Mouse (Mus musculus) MN1 (cell line): Measurements from ENCODE around the gene Rufy1.
"Not testable (repeated sequence)": the region's sequence is repeated elsewhere in the genome, so short reads cannot be mapped to it uniquely, and the experiment has no call there.

Experiments used
- DNase-seq: peaks from one replicate; pipeline ENCODE4 v3.0.0-alpha.2; 2016; ENCODE audit warnings: low spot score

The Rufy1 gene

DNA sequence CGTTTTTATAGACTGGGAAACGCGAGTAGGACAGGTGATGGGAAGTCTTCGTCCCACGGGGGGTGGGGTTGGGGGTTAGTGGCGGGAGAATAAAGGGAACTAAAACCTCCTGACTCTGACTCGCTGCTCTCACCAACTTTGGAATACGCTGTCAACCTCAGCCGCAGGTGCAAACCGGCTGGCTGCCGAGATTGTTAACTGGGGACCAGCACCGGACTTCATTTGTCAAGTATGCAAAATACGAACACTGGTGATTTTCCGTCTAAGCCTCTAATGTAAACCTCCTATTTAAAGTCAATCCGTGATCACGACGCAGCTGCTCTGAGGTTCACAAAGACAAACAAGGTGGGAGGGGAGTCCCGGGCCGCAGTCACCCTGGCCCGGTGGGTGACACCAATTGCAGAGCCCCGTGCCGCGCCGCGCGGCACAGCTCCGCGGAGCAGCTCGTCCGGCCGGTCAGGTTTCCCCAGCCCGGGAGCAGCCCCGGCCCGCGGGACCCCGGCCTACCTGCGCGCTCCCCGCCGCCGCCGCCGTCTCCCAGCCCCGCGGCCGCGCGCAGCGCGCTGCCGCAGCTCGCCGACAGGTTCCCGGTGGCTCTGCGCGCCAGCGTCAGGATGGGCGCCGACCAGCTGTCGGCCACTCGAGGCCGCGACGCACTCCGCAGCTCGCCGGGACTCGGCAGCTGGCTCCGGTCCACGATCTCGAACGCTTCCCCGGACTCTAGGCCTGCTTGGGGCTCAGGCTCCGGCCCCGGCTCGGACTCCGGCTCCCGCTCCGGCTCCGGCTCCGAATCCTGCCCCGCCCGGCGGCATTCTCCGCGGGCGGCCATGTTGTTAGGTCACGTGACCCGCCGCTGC is at the start of gene Rufy1:
Rufy1 (minus strand) TSS at position 849 of the 857 bp plus-strand sequence.
- DNase-seq = peak; percentile 93

DNA sequence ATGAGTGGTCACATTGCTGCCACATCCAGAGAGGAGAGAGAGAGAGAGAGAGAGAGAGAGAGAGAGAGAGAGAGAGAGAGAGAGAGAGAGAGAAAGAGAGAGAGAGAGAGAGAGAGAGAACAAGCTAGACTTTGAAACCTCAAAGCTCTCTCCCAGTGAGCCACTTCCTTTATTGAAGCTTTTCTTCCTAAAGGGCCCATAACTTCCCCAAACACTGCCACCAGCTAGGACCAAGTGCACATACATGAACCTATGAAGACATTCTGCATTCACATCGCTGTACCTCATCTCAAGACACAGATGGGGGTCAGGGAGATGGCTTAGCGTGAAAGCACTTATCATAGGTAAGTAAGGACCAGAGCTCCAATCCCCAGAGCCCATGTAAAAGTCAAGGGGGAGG is 47.1 kb upstream of the Rufy1 start:
- no peak for DNase-seq

DNA sequence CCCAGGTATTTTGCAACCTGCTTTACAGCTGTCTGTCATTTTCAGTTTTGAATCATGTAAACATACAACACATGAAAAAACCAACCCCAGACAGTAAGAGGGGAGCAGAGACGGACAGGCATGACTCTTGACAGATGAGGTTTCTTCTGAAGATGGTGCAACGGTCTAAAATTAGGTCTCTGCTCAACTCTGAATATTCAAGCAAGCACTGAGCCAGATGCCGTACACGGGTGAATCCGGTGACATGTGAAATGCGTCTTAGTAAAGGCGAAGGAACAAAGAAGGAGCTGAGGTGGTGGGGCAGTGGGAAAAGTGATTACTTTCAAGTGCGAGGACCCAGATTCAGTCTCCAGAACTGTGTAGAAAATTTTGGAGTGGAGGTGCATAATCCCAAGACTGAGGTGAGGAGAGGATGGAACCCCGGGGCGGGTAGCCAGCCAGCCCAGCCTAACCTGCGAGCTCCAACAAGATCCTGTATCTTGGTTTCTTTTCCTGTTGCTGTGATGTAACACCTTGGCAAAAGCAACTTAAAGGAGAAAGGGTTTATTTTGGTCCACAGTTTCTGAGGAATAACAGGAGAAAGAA is 46.7 kb upstream of the Rufy1 start:
- no peak for DNase-seq

DNA sequence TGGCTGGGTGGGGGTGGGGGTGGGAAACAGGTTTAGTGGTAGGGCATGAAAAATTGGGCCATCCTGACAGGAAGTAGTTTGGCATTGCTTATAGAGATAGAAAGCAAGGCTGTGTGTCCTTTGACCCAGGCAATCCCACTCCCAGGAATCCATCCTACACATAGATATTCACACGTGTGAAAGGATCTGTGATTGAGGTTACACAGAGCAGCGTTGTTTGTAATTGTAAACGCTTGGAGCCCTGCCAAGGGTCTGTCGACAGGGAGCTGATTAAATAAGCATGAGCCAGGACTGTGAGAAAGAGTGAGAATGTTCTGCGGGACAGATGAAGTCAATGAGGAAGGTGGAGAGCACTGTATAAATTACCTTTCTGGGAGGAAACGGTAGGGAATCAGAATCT is 46.0 kb upstream of the Rufy1 start:
- DNase-seq = peak; percentile 32

DNA sequence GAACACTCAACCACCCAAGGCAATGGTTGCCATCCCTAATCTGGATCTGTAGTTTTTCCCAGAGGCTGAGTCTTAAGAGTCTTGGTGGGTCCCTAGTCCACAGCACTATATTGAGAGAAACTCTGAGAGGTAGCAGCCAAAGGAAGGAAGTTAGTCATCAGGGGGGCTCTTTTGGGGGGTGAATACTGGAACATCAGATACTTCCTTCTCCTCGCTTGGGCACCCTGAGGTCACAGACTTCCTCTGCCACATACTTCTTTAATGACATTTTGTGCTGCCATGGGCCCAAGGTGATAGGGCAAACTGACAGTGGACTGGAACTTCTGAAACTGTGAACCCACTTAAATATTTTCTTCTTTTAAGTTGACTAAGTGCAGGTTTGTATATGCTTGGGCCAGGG is 43.0 kb upstream of the Rufy1 start:
- no peak for DNase-seq

DNA sequence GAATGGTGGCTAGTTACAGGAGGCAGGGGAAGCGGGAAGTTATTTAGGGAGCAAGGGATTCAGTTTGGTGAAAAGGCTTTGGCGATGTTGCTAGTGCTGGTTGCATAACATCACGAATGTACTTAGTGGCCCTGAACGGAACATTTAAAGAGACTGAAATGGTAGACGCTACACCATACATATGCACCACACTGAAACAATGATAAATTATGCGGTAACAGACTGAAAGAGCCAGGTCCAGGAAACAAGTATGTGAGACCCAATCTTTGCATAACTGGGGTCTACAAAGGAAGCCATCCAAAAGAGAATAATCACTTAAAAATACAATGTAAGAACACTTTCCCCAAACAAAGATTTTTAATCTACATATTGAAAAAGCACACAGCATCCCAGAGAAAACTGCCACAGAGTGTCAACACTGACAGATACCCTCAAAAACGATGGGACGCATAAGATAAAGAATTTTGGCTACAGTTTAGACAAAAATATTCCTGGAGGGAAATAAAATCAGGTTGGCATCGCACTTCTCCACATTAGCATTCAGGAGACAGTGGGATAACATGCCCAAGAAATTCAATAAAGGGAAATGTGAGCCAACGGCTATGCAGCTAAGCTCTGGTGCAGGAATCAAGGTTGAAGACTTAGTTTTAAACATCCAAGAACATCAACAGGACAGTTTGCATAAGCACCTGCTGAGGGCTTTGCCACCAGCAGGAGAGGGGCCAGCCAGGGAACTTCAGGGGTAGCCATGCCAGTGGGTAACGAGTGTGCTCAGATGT is 41.4 kb upstream of the Rufy1 start:
- no peak for DNase-seq

DNA sequence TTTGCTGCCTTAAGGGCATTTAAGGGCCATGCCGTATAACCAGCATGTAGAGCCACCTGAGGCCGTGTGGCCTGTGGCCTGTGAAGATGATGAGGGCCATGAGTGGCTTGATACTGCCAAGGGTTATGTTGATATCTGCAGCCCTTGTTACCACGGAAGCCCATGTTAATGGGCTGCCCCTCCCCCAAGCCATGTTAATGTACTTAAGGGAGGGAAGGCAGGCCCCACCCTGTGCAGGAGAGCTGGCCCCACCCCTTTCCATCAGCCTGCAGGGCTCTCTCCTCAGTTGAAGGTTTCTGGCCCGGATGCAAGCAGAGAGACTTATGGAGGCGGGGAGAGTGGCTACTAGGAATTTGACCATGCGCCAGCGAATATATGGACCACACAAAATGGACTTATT is 30.6 kb upstream of the Rufy1 start:
- no peak for DNase-seq

DNA sequence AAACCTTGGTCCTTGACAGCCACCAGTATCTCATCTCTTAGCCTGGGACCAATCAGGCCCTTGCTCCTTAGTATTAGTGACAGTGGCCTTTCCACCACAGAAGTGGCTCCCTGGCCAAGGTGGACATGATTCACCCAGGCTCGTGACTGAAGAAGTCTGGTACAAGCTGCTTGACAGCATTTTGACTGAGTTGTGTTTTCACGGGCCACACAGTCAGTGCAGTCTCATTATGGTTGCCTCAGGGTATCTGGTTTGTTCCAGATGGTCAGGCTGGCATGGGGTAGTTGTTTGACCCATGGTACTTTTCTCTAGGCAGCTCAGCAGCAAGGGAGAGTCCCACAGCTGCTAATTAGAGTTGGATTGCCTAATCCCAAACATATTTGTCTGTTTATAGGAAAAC is 28.3 kb upstream of the Rufy1 start:
- no peak for DNase-seq

DNA sequence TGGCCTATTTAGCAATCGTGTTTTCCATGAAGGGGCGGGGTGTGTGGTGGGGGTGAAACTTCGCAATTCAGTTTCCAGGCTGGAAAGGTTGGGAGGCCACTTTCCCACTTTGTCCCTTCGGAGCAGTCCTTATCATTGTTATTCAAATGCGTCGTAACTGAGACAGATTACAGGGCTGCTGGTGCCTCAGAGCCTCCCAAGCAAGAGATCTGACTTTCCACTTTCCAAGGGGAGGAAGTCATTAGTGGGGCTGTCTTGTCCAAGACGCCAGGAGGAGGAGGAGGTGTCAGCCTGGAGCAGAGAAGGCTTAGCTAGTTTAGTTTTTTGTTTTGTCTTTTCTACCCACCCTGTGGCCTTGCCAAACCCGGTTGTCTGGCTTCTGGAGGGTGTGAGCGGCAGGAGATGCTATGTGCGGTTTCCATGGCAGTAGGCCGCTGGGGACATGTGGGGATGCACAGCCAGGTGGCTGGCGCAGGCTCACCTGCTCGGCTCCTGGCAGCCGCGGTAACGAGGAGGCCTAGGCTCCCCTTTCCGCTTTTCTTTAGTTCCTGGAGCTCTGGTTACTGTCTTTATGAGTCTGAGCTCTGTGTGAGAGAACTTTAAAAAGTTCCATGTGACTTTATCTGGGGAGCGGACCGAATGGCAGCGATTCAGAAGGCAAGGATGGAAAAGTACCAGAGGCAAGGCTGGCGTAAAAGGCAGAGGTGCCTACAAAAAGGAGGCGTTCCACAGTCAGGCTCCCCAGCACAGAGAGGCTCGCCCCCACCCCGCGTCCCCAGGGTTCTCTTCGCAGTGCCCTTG is 26.4 kb upstream of the Rufy1 start:
- DNase-seq = no peak

DNA sequence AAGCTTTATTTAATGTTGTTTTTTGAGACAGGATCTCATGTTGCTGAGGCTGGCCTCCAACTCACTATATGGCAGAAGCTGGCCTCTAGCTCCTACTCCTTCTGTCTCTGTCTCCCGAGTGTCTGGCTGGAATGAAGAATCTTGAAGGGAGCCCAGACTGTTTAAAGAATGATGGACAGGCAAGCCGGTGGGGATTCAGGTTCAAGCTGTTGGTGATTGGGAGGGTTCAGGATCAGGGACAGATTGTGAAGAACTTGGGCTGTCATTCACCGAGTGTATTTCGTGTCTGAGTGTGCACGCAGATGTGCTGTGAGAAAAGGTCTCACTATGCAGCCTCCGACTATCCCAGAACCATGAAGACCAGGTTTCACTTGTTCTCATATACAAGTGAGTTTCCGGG is 25.5 kb upstream of the Rufy1 start:
- DNase-seq = no peak

DNA sequence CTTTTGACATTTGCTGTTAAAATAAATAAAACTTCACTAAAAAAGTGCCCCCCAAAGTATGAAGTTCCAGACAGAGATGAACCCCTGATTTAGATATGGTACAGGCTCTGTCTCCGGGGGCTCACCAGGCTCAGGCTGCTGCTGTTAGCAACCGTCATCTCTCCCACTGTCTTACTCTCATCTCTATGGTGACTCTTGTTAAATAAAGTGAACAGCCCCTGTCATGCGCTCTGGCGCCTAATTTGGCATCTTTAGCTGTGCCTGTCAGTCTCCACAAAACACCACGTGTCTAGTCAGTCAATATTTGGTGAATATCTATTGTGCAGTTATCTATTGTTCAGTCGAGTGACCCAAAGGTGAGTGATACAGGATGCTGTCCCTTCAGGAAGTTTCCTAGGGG is 24.0 kb upstream of the Rufy1 start:
- no peak for DNase-seq

DNA sequence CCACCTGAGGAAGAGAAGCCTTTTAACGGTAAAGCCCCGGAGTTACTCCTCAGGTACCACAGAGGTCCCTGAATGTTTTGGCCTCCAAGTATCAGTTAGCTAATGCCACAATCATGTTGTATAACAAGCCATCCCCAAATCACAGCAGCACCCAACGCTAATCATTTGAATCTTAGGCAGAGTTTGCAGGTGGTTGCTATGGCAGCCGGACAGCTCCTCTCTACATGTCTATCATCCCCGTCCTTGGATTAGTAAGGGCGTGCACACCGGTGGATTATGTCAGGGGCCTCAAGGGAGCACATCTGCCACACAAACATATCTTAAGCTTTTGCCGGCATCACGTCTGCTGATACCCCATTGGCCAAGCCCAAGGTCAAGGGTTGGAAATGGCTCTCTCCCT is 19.3 kb upstream of the Rufy1 start:
- DNase-seq = no peak

DNA sequence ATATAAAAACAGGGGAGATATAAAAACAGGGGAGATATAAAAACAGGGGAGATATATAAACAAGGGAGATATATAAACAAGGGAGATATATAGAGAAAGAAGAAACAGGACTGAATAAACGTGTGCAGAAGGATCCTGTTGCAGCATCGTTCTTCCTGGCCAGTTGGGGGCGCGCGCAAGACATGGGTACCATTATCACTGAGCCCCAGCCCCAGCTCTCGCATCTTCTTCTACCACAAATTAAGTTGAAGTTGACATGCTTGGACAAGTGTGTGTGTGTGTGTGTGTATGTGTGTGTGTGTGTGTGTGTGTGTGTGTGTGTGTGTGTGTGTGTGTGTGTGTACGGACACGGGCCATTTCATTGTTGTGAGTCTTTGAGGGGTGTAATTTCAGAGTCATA is 17.2 kb upstream of the Rufy1 start:
- not testable (repeated sequence) for DNase-seq

DNA sequence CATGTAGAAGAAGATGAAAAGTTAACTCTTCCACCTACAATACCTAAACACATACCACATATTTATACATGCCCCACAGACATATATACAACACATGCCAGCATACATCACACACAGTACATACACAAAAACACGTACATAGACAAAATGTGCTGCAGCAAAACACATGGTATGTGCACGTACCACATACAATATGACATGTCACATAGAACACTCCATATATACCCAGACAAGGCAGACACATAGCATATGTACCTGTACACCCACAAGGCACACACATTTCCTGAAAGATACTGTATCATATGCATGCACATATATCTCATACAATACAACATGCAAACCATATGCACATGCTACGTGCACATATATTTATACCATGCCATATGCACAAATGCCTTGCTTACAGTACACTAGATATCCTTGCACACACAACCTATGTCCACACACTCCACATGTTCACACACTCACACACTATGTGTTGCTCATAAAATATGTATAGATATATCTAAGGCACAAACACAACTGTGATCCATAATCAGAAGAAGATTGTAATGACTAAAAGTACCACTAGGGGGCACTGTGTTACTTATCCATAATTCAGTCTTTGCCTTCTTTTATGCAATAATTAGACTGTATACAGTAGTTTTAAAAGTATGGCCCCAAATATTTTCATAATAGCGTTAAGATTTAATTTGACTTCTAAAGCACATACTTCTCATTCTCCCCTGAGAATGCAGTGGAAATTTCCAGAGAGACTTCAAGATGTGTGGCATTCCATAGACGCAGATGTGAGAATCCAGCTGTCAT is 12.5 kb upstream of the Rufy1 start:
- DNase-seq = peak; percentile 66

DNA sequence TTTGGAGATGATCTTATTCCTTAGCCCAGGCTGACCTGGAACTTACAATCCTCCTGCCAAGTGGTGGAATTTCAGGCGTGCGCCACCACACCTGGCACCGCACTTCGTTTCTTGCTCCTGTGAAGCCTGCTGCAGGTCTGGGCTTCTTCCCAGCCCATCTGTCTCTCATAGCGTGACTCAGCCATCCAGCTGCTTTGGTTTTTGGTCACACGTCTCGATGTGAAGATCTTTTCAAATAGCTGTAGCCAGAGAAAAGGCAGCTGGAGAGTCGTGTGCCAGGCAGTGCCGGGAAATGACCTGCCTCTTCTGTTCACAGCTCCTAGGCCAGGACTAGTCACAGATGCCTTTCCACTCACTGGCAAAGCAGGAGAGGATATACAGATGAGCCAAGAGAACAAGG is 10.7 kb upstream of the Rufy1 start:
- DNase-seq = peak; percentile 49

DNA sequence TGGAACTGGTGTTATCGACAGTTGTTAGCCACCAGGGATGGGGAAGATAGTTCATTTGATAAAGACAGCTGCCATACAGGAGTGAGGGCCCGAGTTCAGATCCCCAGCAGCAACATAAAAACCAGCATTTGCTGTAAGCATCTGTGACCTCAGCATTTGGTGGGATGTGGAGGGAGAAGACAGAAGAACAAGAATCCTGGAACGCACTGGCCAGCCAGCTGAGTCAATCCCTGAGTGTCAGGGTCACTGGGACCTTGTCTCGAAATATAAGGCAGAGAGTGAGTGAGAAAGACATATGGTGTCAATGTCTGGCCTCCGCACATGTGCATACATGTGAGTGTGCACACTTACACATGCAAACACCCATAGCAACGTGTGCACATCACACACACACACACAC is 9.8 kb upstream of the Rufy1 start:
- DNase-seq = no peak

DNA sequence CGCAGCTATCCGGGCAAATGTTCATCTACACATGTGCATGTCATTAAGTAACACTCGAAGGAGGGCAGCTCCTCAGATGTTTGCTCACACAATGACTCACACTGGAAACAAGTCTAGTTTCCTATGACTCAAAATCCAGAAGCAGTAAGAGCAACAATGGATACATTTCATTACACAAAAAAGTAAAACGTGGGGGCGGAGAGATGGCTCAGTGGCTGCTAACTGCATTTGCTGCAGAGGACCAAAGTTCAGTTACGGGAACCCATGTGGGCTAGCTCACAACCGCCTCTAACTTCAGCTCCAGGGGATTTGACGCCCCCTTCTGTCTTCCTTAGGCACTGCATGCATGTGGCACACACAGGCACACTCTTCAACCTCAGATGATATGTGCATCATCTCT is 8.9 kb upstream of the Rufy1 start:
- DNase-seq = no peak

DNA sequence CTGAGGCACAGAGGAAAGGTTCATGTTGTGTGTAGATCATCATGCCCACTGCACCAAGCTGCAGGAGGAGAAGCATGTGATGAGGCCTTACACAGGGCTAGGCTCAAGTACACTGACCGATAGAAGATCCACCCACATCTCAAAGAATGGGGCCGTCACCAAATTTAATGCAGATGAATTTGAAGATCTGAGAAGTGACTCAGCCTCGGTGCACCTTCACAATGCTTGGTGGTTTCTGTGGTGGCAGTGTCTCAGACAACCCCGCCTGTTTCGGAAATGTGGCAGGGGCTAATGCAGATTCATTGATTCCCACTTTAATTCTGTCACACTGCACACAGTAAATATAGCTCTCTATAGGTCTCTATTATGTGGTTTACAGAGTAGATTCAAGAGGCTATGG is 2.0 kb upstream of the Rufy1 start:
- DNase-seq = no peak

DNA sequence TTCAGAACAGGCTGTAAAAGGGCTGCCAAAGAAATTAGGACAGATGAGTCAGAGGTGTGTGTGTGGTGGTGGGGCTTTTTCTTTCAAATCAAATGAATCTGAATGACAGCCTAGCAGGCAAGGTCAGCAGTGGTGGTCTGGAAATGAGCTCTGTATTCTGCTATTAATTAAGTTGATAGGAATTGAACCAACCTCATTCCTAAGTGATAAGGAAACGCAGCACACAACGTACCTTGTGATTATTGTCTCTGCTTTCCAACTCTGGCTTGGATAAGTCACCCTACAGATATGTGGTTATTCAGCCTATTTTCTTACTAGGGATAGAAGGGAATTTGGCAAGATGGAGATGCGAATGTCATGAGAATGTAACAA is 1.1 kb upstream of the Rufy1 start:
- DNase-seq = peak; percentile 37

DNA sequence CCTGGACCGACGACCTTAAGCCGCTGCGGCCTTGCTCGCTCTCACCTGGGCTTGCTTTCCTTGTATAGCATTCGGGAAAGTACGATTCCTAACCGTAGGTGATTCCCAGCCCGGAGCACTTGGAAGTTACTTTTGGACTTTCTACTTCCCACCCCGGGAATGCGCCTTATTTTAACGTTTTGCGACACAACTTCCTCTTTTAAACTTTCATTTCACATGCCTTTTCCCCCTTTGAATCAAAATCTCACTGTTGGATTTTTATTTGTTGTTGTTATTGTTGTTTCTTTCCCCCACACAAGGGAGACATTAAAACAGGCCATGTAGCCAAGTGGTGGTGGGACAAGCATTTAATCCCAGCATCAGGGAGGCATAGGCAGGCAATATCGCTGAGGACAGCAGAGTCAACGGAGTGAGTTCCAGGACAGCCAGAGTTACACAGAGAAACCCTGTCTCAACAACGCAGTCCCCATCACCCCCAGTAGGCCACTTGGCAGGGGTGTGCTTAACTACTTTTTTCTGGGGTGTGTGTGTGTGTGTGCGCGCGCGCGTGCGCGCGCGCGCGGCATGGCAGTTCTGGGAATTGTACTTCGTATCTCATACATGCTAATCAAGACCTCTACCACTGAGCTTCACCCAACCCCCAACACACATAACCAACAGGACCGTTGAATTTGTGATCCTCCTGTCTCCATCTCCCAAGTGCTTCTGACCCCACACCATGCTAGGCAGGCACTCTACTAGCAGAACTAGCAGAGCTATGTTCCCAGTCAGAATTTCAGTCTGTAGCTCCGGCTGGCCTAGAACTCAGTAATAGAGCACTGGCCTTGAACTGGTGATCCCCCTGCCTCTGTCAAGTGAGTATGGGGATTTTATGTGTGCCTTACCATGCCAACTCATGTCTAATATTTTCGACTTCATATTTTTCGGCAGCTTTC is 476 bp upstream of the Rufy1 start:
- peak; percentile 60 for DNase-seq
